Mouse (Mus musculus): ENCODE measurements around the gene E130114P18Rik. TPM values are rescaled to one million over a fixed set of nuclear protein-coding genes. Genes with fewer than 3 reads are reported as not detected.

Gene E130114P18Rik
- total and polyA plus RNA-seq, 2 experiments from 2014 or later, result 15.2 to 19.3 TPM

DNA sequence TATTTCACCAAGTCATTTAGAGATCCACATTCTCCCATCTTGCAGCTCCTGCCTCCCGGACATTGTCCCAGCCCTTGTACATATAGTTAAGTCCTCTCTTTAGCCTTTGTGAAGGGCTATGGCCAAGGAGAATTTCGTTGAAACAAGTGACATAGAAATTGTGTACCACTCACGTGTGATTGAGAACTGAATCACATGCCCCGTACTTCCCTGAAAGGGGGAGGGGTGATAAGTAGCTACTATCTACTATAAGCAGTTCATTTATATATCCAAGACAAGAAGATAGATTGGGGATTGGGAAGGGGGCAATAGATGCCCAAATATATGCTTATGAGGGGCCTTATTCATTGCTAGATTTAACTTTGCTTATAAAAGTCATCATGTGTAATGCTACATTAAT is 10.9 kb downstream of the E130114P18Rik start:
- TF ChIP-seq CTCF (IDR thresholded peaks at IDR 0.05; ENCODE audit: low read depth), result no peak
- no peak overlapping the region for H3K4me2 ChIP-seq (ENCODE audit: low read depth)
- no peaks in the 10 kb centered on the region for H3K27me3 ChIP-seq (ENCODE audit: insufficient read depth, low read length)
- DNase-seq (no peak), ATAC-seq (no peak)
- no peaks in the 10 kb centered on the region for H3K36me3 ChIP-seq (ENCODE audit: insufficient read depth)
- no peak overlapping the region for H3K9ac ChIP-seq
- H3K4me1 ChIP-seq (ENCODE audit: insufficient read depth), result no peaks in the 10 kb centered on the region
- no peak overlapping the region for H3K27ac ChIP-seq (ENCODE audit: low read depth, low read length)
- no peaks in the 10 kb centered on the region for H3K9me3 ChIP-seq (ENCODE audit: low read length)
- 81% methylated on average over 4 of the region's 4 CpGs for whole genome bisulfite sequencing
- no peak overlapping the region for H3K4me3 ChIP-seq (ENCODE audit: low read depth, low read length)

DNA sequence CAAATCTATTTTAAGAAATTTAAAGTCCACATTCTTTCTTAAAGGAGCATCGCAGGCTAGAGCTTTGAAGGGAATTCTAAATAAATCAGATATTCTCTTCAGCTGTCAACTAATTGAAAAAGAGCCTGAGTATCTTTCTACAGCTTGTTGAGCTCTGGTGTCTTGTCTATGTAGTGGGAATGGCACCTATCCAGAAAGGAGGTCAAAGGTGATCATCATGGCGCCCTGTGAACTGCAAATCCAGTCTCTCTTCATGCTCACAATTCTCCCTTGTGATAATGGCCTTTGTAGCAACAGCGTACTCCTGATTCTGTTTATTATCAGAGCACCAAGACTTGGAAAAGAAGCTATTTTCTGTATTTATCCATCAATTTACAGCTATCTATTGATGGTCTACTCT is 11.8 kb downstream of the E130114P18Rik start:
- ATAC-seq (no peak), DNase-seq (no peak)
- no peak overlapping the region for H3K4me2 ChIP-seq (ENCODE audit: low read depth)
- H3K27me3 ChIP-seq (ENCODE audit: insufficient read depth, low read length), result no peaks in the 10 kb centered on the region
- H3K4me1 ChIP-seq (ENCODE audit: insufficient read depth), result no peaks in the 10 kb centered on the region
- H3K9me3 ChIP-seq (ENCODE audit: low read length), result no peaks in the 10 kb centered on the region
- no peaks in the 10 kb centered on the region for H3K36me3 ChIP-seq (ENCODE audit: insufficient read depth)
- TF ChIP-seq CTCF (IDR thresholded peaks at IDR 0.05; ENCODE audit: low read depth), result no peak
- 89% methylated on average over 3 of the region's 3 CpGs for WGBS
- no peak overlapping the region for H3K27ac ChIP-seq (ENCODE audit: low read depth, low read length)
- no peak overlapping the region for H3K9ac ChIP-seq
- H3K4me3 ChIP-seq (ENCODE audit: low read depth, low read length), result no peak overlapping the region

DNA sequence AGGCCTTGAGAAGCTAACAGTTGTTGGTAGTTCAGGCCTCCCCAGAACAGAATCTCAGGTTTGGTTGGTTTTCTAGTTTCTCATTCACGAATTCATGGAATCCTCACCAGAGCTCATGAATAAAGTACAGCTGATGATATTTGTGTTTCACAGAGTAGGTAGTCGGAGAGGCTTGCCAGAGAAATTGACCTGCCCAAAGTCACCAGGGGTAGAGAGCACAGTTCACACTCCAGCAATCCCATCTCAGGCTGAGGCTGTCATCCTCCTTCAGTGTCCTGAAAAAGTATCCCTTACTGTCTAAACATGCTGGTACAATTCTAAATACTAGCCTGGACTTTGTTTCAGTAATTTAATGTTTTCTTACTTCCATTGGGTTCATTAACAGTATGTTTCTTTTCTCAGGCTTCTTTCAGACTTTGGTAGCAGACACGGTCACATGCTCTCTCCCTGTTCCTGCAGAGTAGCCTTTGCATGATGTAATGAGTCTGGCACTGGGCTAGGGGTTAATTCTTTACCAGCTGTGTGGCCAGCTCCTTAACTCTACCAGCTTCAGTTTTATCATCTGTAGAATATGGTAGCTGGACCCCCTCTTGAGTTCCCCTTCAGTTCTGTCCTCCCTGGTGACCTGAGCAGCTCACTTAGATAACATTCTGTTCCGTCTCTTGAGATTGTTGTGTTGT is 12.4 kb downstream of the E130114P18Rik start:
- no peak overlapping the region for H3K4me2 ChIP-seq (ENCODE audit: low read depth)
- H3K36me3 ChIP-seq (ENCODE audit: insufficient read depth), result no peaks in the 10 kb centered on the region
- DNase-seq (no peak), ATAC-seq (no peak)
- WGBS, result 73% methylated on average over 4 of the region's 4 CpGs
- no peak overlapping the region for H3K27ac ChIP-seq (ENCODE audit: low read depth, low read length)
- no peak for TF ChIP-seq CTCF (IDR thresholded peaks at IDR 0.05; ENCODE audit: low read depth)
- H3K4me3 ChIP-seq (ENCODE audit: low read depth, low read length), result no peak overlapping the region
- H3K9ac ChIP-seq, result no peak overlapping the region
- H3K9me3 ChIP-seq (ENCODE audit: low read length), result no peaks in the 10 kb centered on the region
- no peaks in the 10 kb centered on the region for H3K27me3 ChIP-seq (ENCODE audit: insufficient read depth, low read length)
- no peaks in the 10 kb centered on the region for H3K4me1 ChIP-seq (ENCODE audit: insufficient read depth)

DNA sequence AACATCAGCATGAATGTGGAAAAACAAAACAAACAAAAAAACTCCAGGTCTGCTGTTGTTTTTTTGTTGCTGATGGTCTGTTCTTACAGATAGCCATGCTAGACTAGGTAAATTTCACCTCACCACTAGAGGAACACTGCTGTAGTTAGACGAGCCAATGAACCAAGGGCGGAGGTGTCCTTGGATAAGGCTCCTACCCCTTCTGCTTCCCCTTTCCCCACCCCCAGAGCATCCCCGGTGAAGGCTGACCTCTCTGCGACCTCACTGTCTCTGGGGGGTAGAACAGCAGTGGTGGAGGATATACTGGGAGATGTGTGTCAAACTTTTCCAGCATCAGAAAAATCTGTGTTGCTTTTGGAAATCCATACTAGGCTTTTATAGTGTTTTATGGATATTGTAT is 13.3 kb downstream of the E130114P18Rik start:
- ATAC-seq (no peak), DNase-seq (no peak)
- 49% methylated on average over 4 of the region's 4 CpGs for WGBS
- Histone ChIP-seq H3K4me3 (ENCODE audit: low read depth, low read length) (no peak overlapping the region), H3K9ac (no peak overlapping the region), H3K27ac (ENCODE audit: low read depth, low read length) (no peak overlapping the region), H3K36me3 (ENCODE audit: insufficient read depth) (no peaks in the 10 kb centered on the region), H3K9me3 (ENCODE audit: low read length) (no peaks in the 10 kb centered on the region), H3K4me1 (ENCODE audit: insufficient read depth) (no peaks in the 10 kb centered on the region), H3K27me3 (ENCODE audit: insufficient read depth, low read length) (no peaks in the 10 kb centered on the region), H3K4me2 (ENCODE audit: low read depth) (no peak overlapping the region)
- no peak for TF ChIP-seq CTCF (IDR thresholded peaks at IDR 0.05; ENCODE audit: low read depth)

DNA sequence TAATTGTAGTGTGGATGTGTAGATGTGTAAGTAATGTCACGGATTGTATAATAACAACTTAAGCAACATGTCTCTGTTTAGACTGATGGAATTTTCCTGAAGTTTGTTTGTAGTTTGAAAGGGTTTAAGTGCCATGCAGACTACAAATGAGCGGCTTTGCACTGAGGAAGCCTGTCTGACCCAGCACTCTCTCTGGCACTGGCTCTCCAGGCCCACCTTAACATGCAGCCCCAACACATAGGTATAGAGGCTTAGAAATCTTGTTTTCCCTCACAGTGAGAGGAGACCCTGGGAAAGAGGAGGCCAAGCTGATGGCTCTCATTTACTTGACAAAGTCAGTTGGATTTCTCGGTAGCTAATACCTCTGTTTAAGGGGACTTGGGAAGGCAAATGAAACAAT is 19.2 kb downstream of the E130114P18Rik start:
- WGBS, result 22% methylated on average over 3 of the region's 3 CpGs
- no peaks in the 10 kb centered on the region for H3K36me3 ChIP-seq (ENCODE audit: insufficient read depth)
- peak overlapping the region; percentile 35; the same call in 1 of the 2 replicates for H3K9ac ChIP-seq
- no peaks in the 10 kb centered on the region for H3K4me1 ChIP-seq (ENCODE audit: insufficient read depth)
- H3K4me3 ChIP-seq (ENCODE audit: low read depth, low read length), result peak overlapping the region; percentile 68
- ATAC-seq (no peak), DNase-seq (no peak)
- TF ChIP-seq CTCF (IDR thresholded peaks at IDR 0.05; ENCODE audit: low read depth), result no peak
- H3K27ac ChIP-seq (ENCODE audit: low read depth, low read length), result peak overlapping the region; percentile 86
- peak overlapping the region; percentile 76 for H3K4me2 ChIP-seq (ENCODE audit: low read depth)
- H3K9me3 ChIP-seq (ENCODE audit: low read length), result no peaks in the 10 kb centered on the region
- no peaks in the 10 kb centered on the region for H3K27me3 ChIP-seq (ENCODE audit: insufficient read depth, low read length)

DNA sequence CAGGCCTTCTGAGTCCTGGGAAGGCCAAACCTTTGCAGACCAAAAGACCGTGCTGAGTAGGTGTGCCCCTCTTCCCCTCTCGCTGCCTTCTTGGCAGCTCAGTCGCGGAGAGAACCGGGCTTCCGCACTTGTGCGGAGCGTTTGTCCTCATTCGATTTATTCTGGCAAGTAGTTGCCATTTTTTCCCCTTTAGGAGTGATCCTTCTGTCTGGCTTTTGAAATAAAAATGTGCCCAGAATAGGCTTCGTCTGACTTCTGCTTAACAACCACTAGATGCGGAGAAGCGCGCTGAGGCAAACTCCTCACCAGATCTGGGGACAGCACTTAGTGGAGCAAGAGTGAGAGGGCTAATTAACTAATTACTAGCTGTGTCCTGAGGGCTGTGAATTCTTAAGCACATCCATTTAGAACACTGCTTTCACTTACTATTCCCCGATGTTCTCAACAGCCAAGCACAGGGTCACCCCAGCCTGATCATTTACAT is 19.9 kb downstream of the E130114P18Rik start:
- Histone ChIP-seq H3K4me2 (ENCODE audit: low read depth) (peak overlapping the region; percentile 76), H3K9me3 (ENCODE audit: low read length) (no peaks in the 10 kb centered on the region), H3K4me1 (ENCODE audit: insufficient read depth) (no peaks in the 10 kb centered on the region), H3K4me3 (ENCODE audit: low read depth, low read length) (peak overlapping the region; percentile 68), H3K27me3 (ENCODE audit: insufficient read depth, low read length) (no peaks in the 10 kb centered on the region), H3K36me3 (ENCODE audit: insufficient read depth) (no peaks in the 10 kb centered on the region), H3K9ac (peak overlapping the region; percentile 79), H3K27ac (ENCODE audit: low read depth, low read length) (peak overlapping the region; percentile 86)
- DNase-seq, result peak; percentile 74
- ATAC-seq, result peak; percentile 83
- 0% methylated on average over 14 of the region's 14 CpGs for WGBS
- TF ChIP-seq CTCF (IDR thresholded peaks at IDR 0.05; ENCODE audit: low read depth), result peak; percentile 50

DNA sequence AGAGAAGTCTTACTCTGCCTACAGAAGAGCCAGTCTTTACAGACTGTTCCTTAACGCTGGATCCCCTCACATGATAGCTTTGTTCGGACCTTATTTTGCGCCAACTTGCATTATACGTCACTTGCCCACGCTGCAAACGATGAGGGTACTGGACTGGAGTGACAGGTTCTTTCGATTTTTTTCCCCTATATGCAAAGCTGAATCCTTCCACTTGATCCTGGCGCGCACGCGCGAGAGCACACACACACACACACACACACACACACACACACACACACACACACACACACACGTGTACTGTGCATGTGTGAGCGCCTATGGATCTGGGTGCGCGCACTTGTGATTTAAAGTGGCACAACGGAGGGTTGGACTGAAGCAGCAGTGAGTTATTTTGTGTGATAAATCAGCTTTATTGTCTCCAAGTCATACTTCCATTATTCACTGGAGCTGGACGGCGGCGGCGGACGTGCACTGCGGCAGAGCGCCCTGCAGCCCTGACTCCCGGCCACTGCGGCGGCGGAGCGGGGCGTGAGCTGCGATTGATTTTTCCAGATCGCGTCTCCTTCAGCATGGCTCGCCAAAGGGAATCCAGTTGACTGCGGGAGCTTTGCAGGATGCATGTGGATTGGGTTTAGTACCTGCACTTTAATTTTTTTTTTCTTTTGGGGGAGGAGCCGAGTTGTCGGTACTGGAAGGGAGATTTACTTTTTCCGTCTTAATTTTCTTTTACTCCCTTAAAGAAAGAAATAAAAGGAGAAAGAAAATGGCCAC is 20.5 kb downstream of the E130114P18Rik start:
- peak overlapping the region; percentile 68 for H3K4me3 ChIP-seq (ENCODE audit: low read depth, low read length)
- H3K9ac ChIP-seq, result peak overlapping the region; percentile 79
- TF ChIP-seq CTCF (IDR thresholded peaks at IDR 0.05; ENCODE audit: low read depth), result peak; percentile 1; the same call in 1 of the 2 replicates
- H3K9me3 ChIP-seq (ENCODE audit: low read length), result no peaks in the 10 kb centered on the region
- H3K4me1 ChIP-seq (ENCODE audit: insufficient read depth), result no peaks in the 10 kb centered on the region
- DNase-seq, result peak; percentile 82
- peak overlapping the region; percentile 86 for H3K27ac ChIP-seq (ENCODE audit: low read depth, low read length)
- peak; percentile 76 for ATAC-seq
- 0 out of 2 replicates have a peak, but pooled peaks cover 3% of the 10 kb centered on the region for H3K27me3 ChIP-seq (ENCODE audit: insufficient read depth, low read length)
- peak overlapping the region; percentile 76 for H3K4me2 ChIP-seq (ENCODE audit: low read depth)
- under 1% methylated on average over 38 of the region's 38 CpGs for WGBS
- H3K36me3 ChIP-seq (ENCODE audit: insufficient read depth), result no peaks in the 10 kb centered on the region

All from forebrain, postnatal 0 days (tissue).